7 mouse cellular contexts compared by ENCODE assay signal in the genomic region with DNA sequence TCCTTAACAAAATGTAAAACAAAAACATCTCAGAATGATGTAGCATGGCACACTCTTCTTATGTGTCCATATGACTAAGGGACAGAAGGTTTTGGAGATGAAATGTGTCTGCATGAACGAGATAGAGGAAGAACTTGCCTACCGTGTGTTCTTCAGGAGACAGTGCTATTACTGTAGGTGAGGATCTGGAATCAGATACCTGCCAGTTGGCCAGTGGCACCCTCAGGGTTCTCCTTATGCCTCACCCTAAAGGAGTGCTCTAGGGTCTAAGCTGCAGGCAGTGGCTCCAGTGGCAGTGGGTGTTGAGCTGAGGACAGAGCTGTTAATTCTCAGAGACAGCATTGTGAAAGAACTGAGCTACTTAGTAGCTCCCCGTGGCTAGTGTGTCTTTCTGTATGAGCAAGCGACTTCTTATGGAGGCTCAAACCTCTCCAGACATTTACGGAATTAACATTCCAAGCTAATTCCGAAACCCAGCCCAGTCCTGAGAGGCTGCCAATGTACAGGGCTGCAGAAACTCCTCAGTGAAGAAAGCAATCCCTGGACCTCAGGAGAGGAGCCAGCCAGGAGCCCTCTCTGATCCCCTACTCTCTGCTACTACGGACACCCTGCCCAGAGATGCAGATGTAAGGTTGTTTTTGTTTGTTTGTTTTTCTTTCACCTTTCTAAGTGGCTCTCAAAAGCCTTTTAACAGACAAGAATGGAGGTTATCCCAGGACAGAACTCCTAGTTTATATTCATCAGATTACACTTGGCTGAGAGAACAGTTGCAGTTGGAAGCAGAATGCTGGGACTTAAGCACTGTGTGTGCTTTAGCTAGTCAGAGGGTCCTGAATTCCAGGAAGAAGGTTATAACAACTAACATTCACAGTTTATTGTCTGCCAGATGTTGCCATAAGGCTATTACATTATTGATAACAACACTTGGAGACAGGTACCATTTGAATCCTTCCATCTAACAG. TPM values are rescaled to one million over a fixed set of nuclear protein-coding genes. Genes with fewer than 3 reads are reported as not detected.
A peak's percentile ranks its signal among the peaks of the same experiment; 100 is the strongest.
DNase-seq lines count a peak whose midpoint lies in the region; ATAC-seq and TF ChIP-seq lines count a peak whose summit lies in the region.

No protein-coding gene starts in this region.

- TF ChIP-seq POLR2A in brain, embryonic 14.5 days (IDR thresholded peaks at IDR 0.05; ENCODE audit: borderline replicate concordance, extremely low read depth, insufficient read depth, insufficient read length, poor library complexity, severe bottlenecking) = no peak

- 70% methylated on average over 7 of the region's 7 CpGs for WGBS in kidney, embryonic 16.5 days
- WGBS in heart, embryonic 11.5 days (ENCODE audit: insufficient replicate concordance) = 45% methylated on average over 7 of the region's 7 CpGs
- WGBS in hindbrain, embryonic 13.5 days = 74% methylated on average over 7 of the region's 7 CpGs

- H3K27ac ChIP-seq in kidney, embryonic 16.5 days (ENCODE audit: low read length) = peak overlapping the region; percentile 21; the same call in 1 of the 2 replicates
- H3K27ac ChIP-seq in heart, embryonic 11.5 days (ENCODE audit: low read depth, low read length) = no peak overlapping the region
- no peak overlapping the region for H3K27ac ChIP-seq in hindbrain, embryonic 13.5 days

- H3K9ac ChIP-seq in kidney, embryonic 16.5 days (replicated peaks; ENCODE audit: low read length) = 0 out of 2 replicates have a peak overlapping the region, but pooled peaks have one; percentile 18
- 0 out of 2 replicates have a peak overlapping the region, but pooled peaks have one; percentile 34 for H3K9ac ChIP-seq in heart, embryonic 11.5 days (ENCODE audit: low read depth, low read length)
- no peak overlapping the region for H3K9ac ChIP-seq in hindbrain, embryonic 13.5 days

- no peak overlapping the region for H3K4me2 ChIP-seq in kidney, embryonic 16.5 days (replicated peaks; ENCODE audit: low read depth, low read length)
- H3K4me2 ChIP-seq in heart, embryonic 11.5 days = no peak overlapping the region; the same call in 1 of the 2 replicates
- H3K4me2 ChIP-seq in hindbrain, embryonic 13.5 days = no peak overlapping the region

- TF ChIP-seq CTCF in brain, embryonic 14.5 days (IDR thresholded peaks at IDR 0.05; ENCODE audit: borderline replicate concordance, extremely low read depth, insufficient read depth, insufficient read length) = no peak

- H3K9me3 ChIP-seq in kidney, embryonic 16.5 days (ENCODE audit: low read length) = no peaks in the 10 kb centered on the region
- H3K9me3 ChIP-seq in heart, embryonic 11.5 days (replicated peaks; ENCODE audit: control insufficient read depth, low read length) = no peaks in the 10 kb centered on the region
- H3K9me3 ChIP-seq in hindbrain, embryonic 13.5 days = no peaks in the 10 kb centered on the region

- H3K27me3 ChIP-seq in kidney, embryonic 16.5 days (ENCODE audit: insufficient read depth, low read length) = no peaks in the 10 kb centered on the region
- no peaks in the 10 kb centered on the region for H3K27me3 ChIP-seq in heart, embryonic 11.5 days (ENCODE audit: control insufficient read depth, insufficient read depth, low read length)
- H3K27me3 ChIP-seq in hindbrain, embryonic 13.5 days = no peaks in the 10 kb centered on the region

- no peak for DNase-seq in kidney, postnatal 36 days
- DNase-seq in brain, embryonic 14.5 days (ENCODE audit: low read depth) = peak; percentile 27
- DNase-seq in lung, postnatal 25 days (ENCODE audit: low spot score) = peak; percentile 66

- no peak for ATAC-seq in kidney, embryonic 16.5 days (ENCODE audit: low FRiP score, low TSS enrichment)
- ATAC-seq in heart, embryonic 11.5 days (replicated peaks; ENCODE audit: insufficient number of reproducible peaks, low FRiP score, low TSS enrichment) = no peak
- ATAC-seq in CD4-positive, CD25-positive, alpha-beta regulatory T cell, adult 4 months = no peak
- no peak for ATAC-seq in hindbrain, embryonic 13.5 days (ENCODE audit: low FRiP score)

- H3K4me1 ChIP-seq in kidney, embryonic 16.5 days (ENCODE audit: insufficient read depth, low read length) = peaks cover 31% of the 10 kb centered on the region
- H3K4me1 ChIP-seq in heart, embryonic 11.5 days (ENCODE audit: control insufficient read depth, insufficient read depth, low read length) = peaks cover 24% of the 10 kb centered on the region
- no peaks in the 10 kb centered on the region for H3K4me1 ChIP-seq in hindbrain, embryonic 13.5 days (replicated peaks)

- no peak overlapping the region for H3K4me3 ChIP-seq in kidney, embryonic 16.5 days (ENCODE audit: low read length)
- H3K4me3 ChIP-seq in heart, embryonic 11.5 days (ENCODE audit: low read depth, low read length) = no peak overlapping the region
- no peak overlapping the region for H3K4me3 ChIP-seq in hindbrain, embryonic 13.5 days

- no peaks in the 10 kb centered on the region for H3K36me3 ChIP-seq in kidney, embryonic 16.5 days (ENCODE audit: insufficient read depth, low read length)
- no peaks in the 10 kb centered on the region for H3K36me3 ChIP-seq in heart, embryonic 11.5 days (ENCODE audit: control insufficient read depth, insufficient read depth, low read length)
- H3K36me3 ChIP-seq in hindbrain, embryonic 13.5 days = no peaks in the 10 kb centered on the region

RNA-seq across cellular contexts. Expression of a gene that starts 21.8 kb away (rescaled TPM):
- polyA plus RNA-seq in kidney, embryonic 16.5 days (2015; fragmentation: Nextera tagmentation; extraction: Ambion mirVana) = 119 and 135 TPM in 2 replicates
- polyA plus RNA-seq in brain, embryonic 14.5 days (2012; rRNA removed) = 91.0 and 174 TPM in 2 replicates
- 156 and 175 TPM in 2 replicates for polyA plus RNA-seq in heart, embryonic 11.5 days (2014; fragmentation: Nextera tagmentation; extraction: Ambion mirVana)
- 100 to 1,000 TPM in 1 of 2 experiments, 10 to 100 TPM in 1; 95.8 to 120 TPM for polyA plus RNA-seq in CD4-positive, CD25-positive, alpha-beta regulatory T cell, adult 4 months (2017; shearing (Covaris generic))
- polyA plus RNA-seq in hindbrain, embryonic 13.5 days (2015; fragmentation: Nextera tagmentation; extraction: Ambion mirVana) = 154 and 156 TPM in 2 replicates

Comparison
In these comparisons a context has a peak if more than half of its experiments do, and no peak if none do; other contexts are left out.
1. DNase-seq: peak in brain, embryonic 14.5 days (single experiment) and lung, postnatal 25 days (single experiment); none in kidney, postnatal 36 days (0 of 2).